Mouse (Mus musculus) forebrain, embryonic 12.5 days (tissue): ENCODE data around the gene Lrch3. TPM values are rescaled to one million over a fixed set of nuclear protein-coding genes. Genes with fewer than 3 reads are reported as not detected.

ENCODE experiments used
- ATAC-seq: fragments of 200-750 bp; cut with Nextera tagmentation; 2 replicates; pipeline ENCODE4 v1.8.0; 2017; ENCODE audit warnings: moderate TSS enrichment; ENCODE audit not compliant: low FRiP score
- H3K27ac ChIP-seq: fragments of 300-500 bp; sonication (generic); 2 replicates; pipeline ENCODE4 v1.5.1; 2016; ENCODE audit warnings: mild to moderate bottlenecking
- H3K27me3 ChIP-seq: fragments of 300-500 bp; sonication (generic); 2 replicates; pipeline ENCODE4 v1.6.1; 2016; ENCODE audit warnings: mild to moderate bottlenecking
- H3K36me3 ChIP-seq: fragments of 300-500 bp; sonication (generic); replicated peaks from 2 replicates; pipeline ENCODE4 v1.6.1; 2016; ENCODE audit warnings: mild to moderate bottlenecking
- H3K4me1 ChIP-seq: fragments of 300-500 bp; sonication (generic); 2 replicates; pipeline ENCODE4 v1.6.1; 2016
- H3K4me2 ChIP-seq: fragments of 300-500 bp; sonication (generic); 2 replicates; pipeline ENCODE4 v1.6.1; 2016; ENCODE audit warnings: mild to moderate bottlenecking, moderate library complexity
- H3K4me3 ChIP-seq: fragments of 300-500 bp; sonication (generic); replicated peaks from 2 replicates; pipeline ENCODE4 v1.5.1; 2016; ENCODE audit warnings: mild to moderate bottlenecking
- H3K9ac ChIP-seq: fragments of 300-500 bp; sonication (generic); 2 replicates; pipeline ENCODE4 v1.6.1; 2016; ENCODE audit warnings: mild to moderate bottlenecking
- H3K9me3 ChIP-seq: fragments of 300-500 bp; sonication (generic); 2 replicates; pipeline ENCODE4 v1.6.1; 2016
- WGBS: fragments of 180-500 bp; shearing (Covaris S2); methylation state at CpG from one replicate; pipeline ENCODE4 v1.1.7; 2016; 5-methylcytosine and 5-hydroxymethylcytosine counted together
- polyA plus RNA-seq: library from polyadenylated mRNA; unstranded; fragments of >200 nt; fragmentation: Nextera tagmentation; extraction: Ambion mirVana; gene quantifications from 2 replicates; pipeline ENCODE4 v1.2.1, GENCODE M21; 2016

Gene Lrch3
- polyA plus RNA-seq, 1 experiment from 2014 or later, result 49.4 TPM

GRCm38 (mm10) chr16:32953806-32954205, 39.9 kb downstream of the Lrch3 start:
- Histone ChIP-seq H3K9me3 (no peaks in the 10 kb centered on the region), H3K27ac (no peak overlapping the region), H3K36me3 (peaks cover 15% of the 10 kb centered on the region), H3K4me2 (no peak overlapping the region), H3K4me3 (no peak overlapping the region), H3K4me1 (no peaks in the 10 kb centered on the region), H3K9ac (no peak overlapping the region), H3K27me3 (no peaks in the 10 kb centered on the region)
- WGBS, result 89% methylated on average over 5 of the region's 5 CpGs
- ATAC-seq, result no peak

- no peak for ATAC-seq
- Histone ChIP-seq H3K9me3 (no peaks in the 10 kb centered on the region), H3K4me1 (no peaks in the 10 kb centered on the region), H3K4me2 (no peak overlapping the region), H3K36me3 (peaks cover 17% of the 10 kb centered on the region), H3K27me3 (no peaks in the 10 kb centered on the region), H3K27ac (no peak overlapping the region), H3K4me3 (no peak overlapping the region), H3K9ac (no peak overlapping the region)
- WGBS, result 90% methylated on average over 5 of the region's 6 CpGs
These were observed 40.4 kb downstream of the Lrch3 start for GRCm38 (mm10) chr16:32954304-32954703.

DNA sequence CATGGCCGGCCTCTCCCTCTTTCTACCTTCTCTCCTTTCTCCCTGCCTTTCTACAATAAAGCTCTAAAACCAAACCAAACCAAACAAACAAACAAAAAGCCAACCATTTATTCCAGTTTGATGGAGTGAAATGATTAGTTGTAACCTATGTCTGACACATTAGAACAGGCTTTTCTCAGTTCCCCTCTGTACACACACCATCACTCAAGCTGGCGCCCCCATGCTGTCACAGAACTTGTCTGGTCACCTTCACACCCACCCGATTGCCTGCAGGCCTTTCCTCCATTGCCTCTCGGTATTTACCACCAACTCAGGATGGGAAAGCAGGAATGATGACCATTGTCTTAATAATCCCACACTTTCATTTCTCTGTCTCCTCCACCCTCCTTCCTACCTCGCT, 43.0 kb downstream of the Lrch3 start:
- no peak overlapping the region for H3K4me2 ChIP-seq
- peaks cover 33% of the 10 kb centered on the region for H3K36me3 ChIP-seq
- H3K4me1 ChIP-seq, result no peaks in the 10 kb centered on the region
- WGBS, result 72% methylated on average over 5 of the region's 5 CpGs
- no peaks in the 10 kb centered on the region for H3K9me3 ChIP-seq
- H3K27me3 ChIP-seq, result no peaks in the 10 kb centered on the region
- H3K9ac ChIP-seq, result no peak overlapping the region
- ATAC-seq, result no peak
- no peak overlapping the region for H3K27ac ChIP-seq
- H3K4me3 ChIP-seq, result no peak overlapping the region

GRCm38 (mm10) chr16:32972535-32972934, 58.6 kb downstream of the Lrch3 start:
- no peak overlapping the region for H3K9ac ChIP-seq
- H3K9me3 ChIP-seq, result 0 out of 2 replicates have a peak, but pooled peaks cover 3% of the 10 kb centered on the region
- H3K36me3 ChIP-seq, result peaks cover 31% of the 10 kb centered on the region
- H3K27ac ChIP-seq, result no peak overlapping the region
- 83% methylated on average over 5 of the region's 5 CpGs for WGBS
- no peak for ATAC-seq
- no peaks in the 10 kb centered on the region for H3K27me3 ChIP-seq
- H3K4me3 ChIP-seq, result no peak overlapping the region
- no peak overlapping the region for H3K4me2 ChIP-seq
- no peaks in the 10 kb centered on the region for H3K4me1 ChIP-seq

- H3K4me2 ChIP-seq, result no peak overlapping the region
- no peaks in the 10 kb centered on the region for H3K9me3 ChIP-seq
- H3K27me3 ChIP-seq, result no peaks in the 10 kb centered on the region
- peaks cover 32% of the 10 kb centered on the region for H3K36me3 ChIP-seq
- no peaks in the 10 kb centered on the region for H3K4me1 ChIP-seq
- H3K27ac ChIP-seq, result no peak overlapping the region
- no peak overlapping the region for H3K9ac ChIP-seq
- no peak overlapping the region for H3K4me3 ChIP-seq
- WGBS, result 88% methylated on average over 2 of the region's 2 CpGs
- ATAC-seq, result no peak
These were observed 59.1 kb downstream of the Lrch3 start for GRCm38 (mm10) chr16:32973047-32973446.

DNA sequence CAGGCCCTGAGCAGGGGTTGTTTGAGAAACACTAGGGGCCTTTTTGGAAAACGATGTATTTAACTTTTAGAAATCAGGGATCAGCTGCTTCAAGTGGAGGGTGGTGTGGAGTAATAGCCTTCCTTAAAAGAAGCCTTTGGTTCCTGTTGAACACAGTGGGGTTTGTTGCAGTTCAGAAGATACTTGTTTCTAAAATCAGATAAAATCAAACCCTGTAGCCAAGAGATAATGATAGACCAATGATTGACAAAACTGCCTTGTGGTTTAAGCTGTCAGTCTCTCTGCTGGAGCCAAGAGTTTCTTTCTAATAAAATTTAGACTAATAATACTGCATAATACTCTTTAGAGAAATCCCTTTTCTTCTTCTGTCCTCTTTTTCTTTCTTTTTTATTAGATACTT, 66.3 kb downstream of the Lrch3 start:
- ATAC-seq, result no peak

DNA sequence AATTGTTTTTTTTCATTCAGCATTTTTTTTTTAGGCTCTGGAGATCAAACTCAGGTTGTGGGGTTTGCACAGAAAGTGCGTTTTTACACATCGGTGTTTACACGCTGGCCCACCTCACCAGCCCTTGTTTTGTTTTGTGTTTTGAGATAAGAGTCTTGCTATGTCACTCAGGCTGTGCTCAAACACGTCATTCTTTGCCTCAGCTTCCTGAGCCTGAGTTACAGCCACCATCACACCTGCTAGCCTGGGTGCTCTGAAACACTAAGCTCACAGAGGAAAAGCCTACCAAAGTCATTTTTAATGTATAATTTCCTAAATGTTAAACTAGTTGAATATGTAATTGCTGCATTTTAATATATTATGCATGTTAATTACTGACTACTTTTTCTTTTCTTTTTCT, 67.5 kb downstream of the Lrch3 start:
- Histone ChIP-seq H3K4me2 (no peak overlapping the region), H3K4me3 (no peak overlapping the region), H3K36me3 (peaks cover 45% of the 10 kb centered on the region), H3K4me1 (no peaks in the 10 kb centered on the region), H3K27me3 (no peaks in the 10 kb centered on the region), H3K27ac (no peak overlapping the region), H3K9me3 (no peaks in the 10 kb centered on the region), H3K9ac (no peak overlapping the region)
- ATAC-seq, result no peak
- WGBS, result 94% methylated on average over 4 of the region's 4 CpGs

More for the DNA sequence above, 66.3 kb downstream of the Lrch3 start:
- no peaks in the 10 kb centered on the region for H3K27me3 ChIP-seq
- H3K4me2 ChIP-seq, result no peak overlapping the region
- H3K36me3 ChIP-seq, result peaks cover 40% of the 10 kb centered on the region
- WGBS, result 80% methylated on average over 1 of the region's 1 CpGs
- no peaks in the 10 kb centered on the region for H3K4me1 ChIP-seq
- no peak overlapping the region for H3K9ac ChIP-seq
- H3K9me3 ChIP-seq, result no peaks in the 10 kb centered on the region
- H3K4me3 ChIP-seq, result no peak overlapping the region
- no peak overlapping the region for H3K27ac ChIP-seq

GRCm38 (mm10) chr16:32984631-32985030, 70.7 kb downstream of the Lrch3 start:
- WGBS, result 99% methylated on average over 2 of the region's 2 CpGs
- H3K27me3 ChIP-seq, result no peaks in the 10 kb centered on the region
- H3K9me3 ChIP-seq, result no peaks in the 10 kb centered on the region
- no peak overlapping the region for H3K27ac ChIP-seq
- H3K4me1 ChIP-seq, result no peaks in the 10 kb centered on the region
- peaks cover 50% of the 10 kb centered on the region for H3K36me3 ChIP-seq
- H3K4me2 ChIP-seq, result no peak overlapping the region
- no peak overlapping the region for H3K9ac ChIP-seq
- no peak overlapping the region for H3K4me3 ChIP-seq
- no peak for ATAC-seq

- peaks cover 58% of the 10 kb centered on the region for H3K36me3 ChIP-seq
- no peaks in the 10 kb centered on the region for H3K27me3 ChIP-seq
- H3K4me1 ChIP-seq, result no peaks in the 10 kb centered on the region
- H3K27ac ChIP-seq, result no peak overlapping the region
- no peaks in the 10 kb centered on the region for H3K9me3 ChIP-seq
- H3K4me3 ChIP-seq, result no peak overlapping the region
- H3K9ac ChIP-seq, result no peak overlapping the region
- no peak for ATAC-seq
- WGBS, result 94% methylated on average over 5 of the region's 5 CpGs
- H3K4me2 ChIP-seq, result no peak overlapping the region
These were observed 78.3 kb downstream of the Lrch3 start for GRCm38 (mm10) chr16:32992158-32992557.

DNA sequence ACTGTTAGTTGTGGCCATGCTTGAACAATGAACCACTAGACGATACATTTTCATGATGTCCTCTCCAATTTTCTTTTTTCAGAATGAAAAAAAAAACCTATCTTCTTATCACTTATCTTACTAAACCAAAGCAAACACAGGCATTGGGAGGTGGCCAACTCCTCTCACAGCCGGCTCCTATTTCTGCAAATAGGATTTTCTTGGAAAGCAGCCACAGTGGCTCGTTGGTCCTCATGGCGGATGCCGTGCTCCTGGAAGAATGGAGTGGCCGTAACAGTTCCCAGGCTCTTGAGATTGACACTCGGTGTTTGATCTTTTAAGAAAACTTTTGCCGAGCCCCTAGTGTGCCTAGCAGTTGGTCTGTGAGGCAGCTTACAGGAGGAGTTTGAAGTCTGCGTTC, 91.3 kb downstream of the Lrch3 start:
- Histone ChIP-seq H3K4me1 (no peaks in the 10 kb centered on the region; the same call in 1 of the 2 replicates), H3K9ac (no peak overlapping the region), H3K4me2 (no peak overlapping the region), H3K27me3 (no peaks in the 10 kb centered on the region), H3K27ac (peak overlapping the region; percentile 46; the same call in 1 of the 2 replicates), H3K36me3 (peaks cover 66% of the 10 kb centered on the region), H3K4me3 (no peak overlapping the region), H3K9me3 (no peaks in the 10 kb centered on the region)
- 48% methylated on average over 9 of the region's 9 CpGs for WGBS
- no peak for ATAC-seq

GRCm38 (mm10) chr16:33006888-33007287, 93.0 kb downstream of the Lrch3 start:
- Histone ChIP-seq H3K4me1 (no peaks in the 10 kb centered on the region; the same call in 1 of the 2 replicates), H3K9me3 (no peaks in the 10 kb centered on the region), H3K4me3 (no peak overlapping the region), H3K27me3 (no peaks in the 10 kb centered on the region), H3K4me2 (no peak overlapping the region), H3K9ac (no peak overlapping the region), H3K36me3 (peaks cover 56% of the 10 kb centered on the region), H3K27ac (no peak overlapping the region)
- no peak for ATAC-seq
- 90% methylated on average over 7 of the region's 7 CpGs for WGBS

DNA sequence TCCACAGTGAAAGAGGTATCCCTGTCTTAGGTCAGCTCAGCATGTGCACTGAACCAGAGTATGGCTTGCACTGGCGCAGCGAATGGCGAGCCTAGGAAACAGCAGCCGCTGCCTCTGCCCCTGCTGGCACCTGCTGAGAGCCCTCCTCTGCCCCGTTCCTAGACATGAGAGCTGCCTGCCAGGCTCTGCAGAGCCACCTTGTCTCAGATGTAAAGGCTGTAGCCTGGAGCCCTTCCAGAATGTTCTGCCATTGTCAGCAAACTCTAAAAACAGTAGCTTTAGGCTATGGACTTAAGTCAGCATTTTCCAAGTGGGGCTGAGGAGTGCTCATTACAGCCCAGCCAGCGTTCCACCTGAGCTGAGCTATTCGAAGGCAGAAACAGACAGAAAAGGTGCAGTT, 93.5 kb downstream of the Lrch3 start:
- Histone ChIP-seq H3K4me1 (no peaks in the 10 kb centered on the region; the same call in 1 of the 2 replicates), H3K36me3 (peaks cover 61% of the 10 kb centered on the region), H3K4me2 (no peak overlapping the region), H3K27ac (no peak overlapping the region), H3K9me3 (no peaks in the 10 kb centered on the region), H3K4me3 (no peak overlapping the region), H3K27me3 (no peaks in the 10 kb centered on the region), H3K9ac (no peak overlapping the region)
- 76% methylated on average over 7 of the region's 7 CpGs for WGBS
- ATAC-seq, result no peak

- H3K9ac ChIP-seq, result no peak overlapping the region
- 93% methylated on average over 6 of the region's 6 CpGs for WGBS
- no peak overlapping the region for H3K4me3 ChIP-seq
- peaks cover 72% of the 10 kb centered on the region for H3K36me3 ChIP-seq
- H3K27me3 ChIP-seq, result no peaks in the 10 kb centered on the region
- H3K4me1 ChIP-seq, result no peaks in the 10 kb centered on the region; the same call in 1 of the 2 replicates
- no peak for ATAC-seq
- H3K9me3 ChIP-seq, result no peaks in the 10 kb centered on the region
- H3K27ac ChIP-seq, result no peak overlapping the region
- H3K4me2 ChIP-seq, result no peak overlapping the region
These were observed 96.3 kb downstream of the Lrch3 start for GRCm38 (mm10) chr16:33010166-33010565.
